Mouse (Mus musculus): Measurements from ENCODE around the gene Upf2.

DNA sequence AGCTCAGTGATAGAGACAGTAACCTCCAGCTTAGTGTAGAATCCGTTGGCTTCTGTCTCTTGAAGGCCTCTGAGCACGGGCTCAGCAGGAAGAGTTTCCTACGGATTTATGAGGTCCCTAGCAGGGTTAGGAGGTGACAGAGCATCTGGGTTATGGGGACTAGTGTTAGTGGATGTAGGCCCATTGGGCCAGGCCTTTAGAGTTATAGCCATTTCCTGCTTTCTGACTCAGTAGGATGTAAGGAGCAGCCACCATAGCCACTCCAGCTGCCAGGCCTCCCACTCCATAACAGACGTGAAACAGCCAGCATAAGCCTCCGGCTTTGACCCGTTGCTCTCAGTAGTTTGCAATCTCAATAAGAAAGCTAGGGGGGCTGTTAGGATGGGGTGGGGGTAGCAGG, 15.2 kb upstream of the Upf2 start:
- TF ChIP-seq CTCF (IDR thresholded peaks at IDR 0.05; ENCODE audit: insufficient read depth, low read length) (no peak), POLR2A (IDR thresholded peaks at IDR 0.05; ENCODE audit: borderline replicate concordance, extremely low read depth, low read depth, low read length) (no peak)

All from lung, adult 2 months (tissue).